In the genomic region with DNA sequence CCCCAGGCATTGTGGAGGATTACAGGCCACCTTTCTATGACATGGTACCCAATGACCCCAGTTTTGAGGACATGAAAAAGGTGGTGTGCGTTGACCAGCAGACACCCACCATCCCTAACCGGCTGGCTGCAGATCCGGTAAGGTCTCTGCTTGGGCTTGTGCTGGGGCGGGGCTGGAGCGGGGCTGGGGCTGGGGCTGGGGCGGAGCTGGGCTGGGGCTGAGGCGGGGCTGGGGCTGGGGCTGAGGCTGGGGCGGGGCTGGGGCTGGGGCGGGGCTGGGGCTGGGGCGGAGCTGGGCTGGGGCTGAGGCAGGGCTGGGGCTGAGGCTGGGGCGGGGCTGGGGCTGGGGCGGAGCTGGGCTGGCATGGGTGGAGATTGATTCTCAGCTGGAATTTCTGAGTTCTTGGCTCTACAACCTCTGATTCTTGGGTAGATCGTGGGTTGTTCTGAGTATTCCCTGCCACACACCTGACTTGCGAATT, we compare ENCODE assay signal across 8 mouse cellular contexts. TPM values are rescaled to one million over a fixed set of nuclear protein-coding genes. Genes with fewer than 3 reads are reported as not detected.
DNase-seq lines count a peak whose midpoint lies in the region; ATAC-seq and TF ChIP-seq lines count a peak whose summit lies in the region.

No protein-coding gene starts in this region.

- DNase-seq in 3T3-L1 (ENCODE audit: low read depth, low spot score) (peak; percentile 65), MEL (ENCODE audit: low read depth, low spot score) (peak; percentile 69)
- DNase-seq in induced T-regulatory cell, adult 2 months (ENCODE audit: low read depth): peak; percentile 70
- DNase-seq in liver, embryonic 13.5 days: peak; percentile 23
- peak; percentile 60 for DNase-seq in splenic B cell, adult 2 months (ENCODE audit: low read depth, low spot score)
- DNase-seq in frontal cortex, postnatal 36 days (ENCODE audit: low spot score in 2 of 2): no peak
- no peak for DNase-seq in left cerebral cortex, adult 11 months (ENCODE audit: low spot score)

- H3K4me1 ChIP-seq in MEL (ENCODE audit: control insufficient read depth in 1 of 2, insufficient read depth in 2 of 2, low read length in 2 of 2): peaks cover 17 to 63% of the 10 kb centered on the region in 2 experiments
- peaks cover 46% of the 10 kb centered on the region for H3K4me1 ChIP-seq in forebrain, embryonic 12.5 days
- H3K4me1 ChIP-seq in liver, embryonic 13.5 days (replicated peaks): peaks cover 62% of the 10 kb centered on the region

- no peaks in the 10 kb centered on the region for H3K9me3 ChIP-seq in MEL (replicated peaks; ENCODE audit: insufficient read depth, low read length)
- no peaks in the 10 kb centered on the region for H3K9me3 ChIP-seq in forebrain, embryonic 12.5 days
- H3K9me3 ChIP-seq in liver, embryonic 13.5 days (replicated peaks): no peaks in the 10 kb centered on the region

- H3K27ac ChIP-seq in MEL (ENCODE audit: control insufficient read depth, low read depth, low read length): no peak overlapping the region
- H3K27ac ChIP-seq in forebrain, embryonic 12.5 days: no peak overlapping the region
- H3K27ac ChIP-seq in liver, embryonic 13.5 days: no peak overlapping the region

- H3K36me3 ChIP-seq in MEL (ENCODE audit: control insufficient read depth in 1 of 2, insufficient read depth in 2 of 2, low read length in 2 of 2): peaks cover 0 to 45% of the 10 kb centered on the region in 2 experiments; a peak in 2 of 4 replicates
- H3K36me3 ChIP-seq in forebrain, embryonic 12.5 days (replicated peaks): no peaks in the 10 kb centered on the region
- no peaks in the 10 kb centered on the region for H3K36me3 ChIP-seq in liver, embryonic 13.5 days
- H3K36me3 ChIP-seq in splenic B cell, adult 2 months (ENCODE audit: control insufficient read depth, insufficient read depth, low read length, poor library complexity, severe bottlenecking): no peaks in the 10 kb centered on the region

- 6% methylated on average over 8 of the region's 14 CpGs for WGBS in forebrain, embryonic 12.5 days
- 3% methylated on average over 9 of the region's 14 CpGs for WGBS in liver, embryonic 13.5 days (ENCODE audit: insufficient replicate concordance)

- TF ChIP-seq CTCF in MEL (IDR thresholded peaks at IDR 0.05 in 2 of 3, conservative IDR thresholded peaks at IDR 0.05 in 1 of 3; ENCODE audit: control insufficient read depth in 1 of 3, insufficient read depth in 1 of 3, low read depth in 2 of 3, low read length in 3 of 3, poor library complexity in 1 of 3, severe bottlenecking in 1 of 3): no peak

- H3K4me3 ChIP-seq in MEL (ENCODE audit: control insufficient read depth in 1 of 2, insufficient read depth in 1 of 2, low read depth in 2 of 2, low read length in 2 of 2): no peak overlapping the region
- no peak overlapping the region for H3K4me3 ChIP-seq in forebrain, embryonic 12.5 days (replicated peaks)
- H3K4me3 ChIP-seq in liver, embryonic 13.5 days (replicated peaks): no peak overlapping the region

- H3K79me2 ChIP-seq in MEL (ENCODE audit: control insufficient read depth, insufficient read depth, low read length, poor library complexity): no peaks in the 10 kb centered on the region; the same call in 1 of the 2 replicates

- no peak overlapping the region for H3K4me2 ChIP-seq in forebrain, embryonic 12.5 days
- 0 out of 2 replicates have a peak overlapping the region, but pooled peaks have one; percentile 2 for H3K4me2 ChIP-seq in liver, embryonic 13.5 days

- TF ChIP-seq RAD21 in MEL (IDR thresholded peaks at IDR 0.05; ENCODE audit: low read depth, low read length): no peak

- no peak overlapping the region for H3K9ac ChIP-seq in MEL (ENCODE audit: control insufficient read depth, low read depth, low read length, poor library complexity, severe bottlenecking)
- H3K9ac ChIP-seq in forebrain, embryonic 12.5 days: no peak overlapping the region
- H3K9ac ChIP-seq in liver, embryonic 13.5 days: no peak overlapping the region

- no peak for TF ChIP-seq EP300 in MEL (IDR thresholded peaks at IDR 0.05; ENCODE audit: low read depth in 1 of 2, low read length in 2 of 2)

- peak; percentile 52 for ATAC-seq in forebrain, embryonic 12.5 days (ENCODE audit: low FRiP score)
- peak; percentile 71 for ATAC-seq in liver, embryonic 13.5 days (ENCODE audit: low read depth)

- no peak for TF ChIP-seq POLR2A in MEL (IDR thresholded peaks at IDR 0.05; ENCODE audit: control insufficient read depth in 1 of 2, insufficient read depth in 1 of 2, low read depth in 1 of 2, low read length in 2 of 2, poor library complexity in 1 of 2)

- no peaks in the 10 kb centered on the region for H3K27me3 ChIP-seq in MEL (ENCODE audit: control insufficient read depth in 1 of 2, insufficient read depth in 2 of 2, low read length in 2 of 2)
- peaks cover 7% of the 10 kb centered on the region for H3K27me3 ChIP-seq in forebrain, embryonic 12.5 days
- H3K27me3 ChIP-seq in liver, embryonic 13.5 days: peaks cover 21% of the 10 kb centered on the region
- H3K27me3 ChIP-seq in splenic B cell, adult 2 months (ENCODE audit: control insufficient read depth, insufficient read depth, low read length, poor library complexity, severe bottlenecking): no peaks in the 10 kb centered on the region

TF ChIP-seq in MEL, 35 proteins besides CTCF, POLR2A, EP300 and RAD21:
- TF ChIP-seq MAX (IDR thresholded peaks at IDR 0.05; ENCODE audit: low read length) (no peak), TCF12 (IDR thresholded peaks at IDR 0.05; ENCODE audit: low read depth, low read length) (no peak), TBP (IDR thresholded peaks at IDR 0.05; ENCODE audit: low read depth, low read length) (no peak), HCFC1 (IDR thresholded peaks at IDR 0.05; ENCODE audit: low read depth, low read length) (no peak), GABPA (IDR thresholded peaks at IDR 0.05; ENCODE audit: low read depth, low read length) (no peak)
TF ChIP-seq in MEL: peak in this region for 0.

RNA-seq across cellular contexts. Expression of gene Acvrl1, which starts 12.8 kb away (rescaled TPM):
- total RNA-seq in MEL (2012; rRNA removed): 0.08 TPM in 1 of 2 replicates, not detected in the other
- polyA plus RNA-seq in MEL (2012; ENCODE audit: insufficient read depth in 1 of 2, insufficient read length in 2 of 2, low read depth in 1 of 2, low replicate concordance in 2 of 2, missing spikeins in 1 of 2): under 1 TPM in 1 of 2 experiments, not detected in 1; 0.18 TPM
- polyA plus RNA-seq in forebrain, embryonic 12.5 days (2016; fragmentation: Nextera tagmentation; extraction: Ambion mirVana): 6.4 and 6.5 TPM in 2 replicates
- polyA plus RNA-seq in liver, embryonic 13.5 days (2015; fragmentation: Nextera tagmentation; extraction: Ambion mirVana): 1.2 and 1.3 TPM in 2 replicates

RNA-seq across cellular contexts. Expression of gene Ankrd33, which starts 25.5 kb away (rescaled TPM):
- not detected in 2 replicates for total RNA-seq in MEL (2012; rRNA removed)
- polyA plus RNA-seq in MEL (2012; ENCODE audit: insufficient read depth in 1 of 2, insufficient read length in 2 of 2, low read depth in 1 of 2, low replicate concordance in 2 of 2, missing spikeins in 1 of 2): not detected
- not detected in 2 replicates for polyA plus RNA-seq in forebrain, embryonic 12.5 days (2016; fragmentation: Nextera tagmentation; extraction: Ambion mirVana)
- polyA plus RNA-seq in liver, embryonic 13.5 days (2015; fragmentation: Nextera tagmentation; extraction: Ambion mirVana): not detected in 2 replicates

RNA-seq across cellular contexts. Expression of gene Acvr1b, which starts 32.8 kb away (rescaled TPM):
- total RNA-seq in MEL (2012; rRNA removed): 9.7 and 10.4 TPM in 2 replicates
- 10 to 100 TPM in 1 of 2 experiments, not detected in 1; 13.2 TPM for polyA plus RNA-seq in MEL (2012; ENCODE audit: insufficient read depth in 1 of 2, insufficient read length in 2 of 2, low read depth in 1 of 2, low replicate concordance in 2 of 2, missing spikeins in 1 of 2)
- 14.5 and 18.4 TPM in 2 replicates for polyA plus RNA-seq in forebrain, embryonic 12.5 days (2016; fragmentation: Nextera tagmentation; extraction: Ambion mirVana)
- polyA plus RNA-seq in liver, embryonic 13.5 days (2015; fragmentation: Nextera tagmentation; extraction: Ambion mirVana): 1.0 and 1.6 TPM in 2 replicates

Comparison
In these comparisons a context has a peak if more than half of its experiments do, and no peak if none do; other contexts are left out.
1. DNase-seq: peak in 3T3-L1 (single experiment), MEL (single experiment), induced T-regulatory cell, adult 2 months (single experiment), liver, embryonic 13.5 days (single experiment) and splenic B cell, adult 2 months (single experiment); none in frontal cortex, postnatal 36 days (0 of 2) and left cerebral cortex, adult 11 months (single experiment).